Mouse (Mus musculus) heart, embryonic 15.5 days (tissue): ENCODE data around the gene Tmem140. TPM values are rescaled to one million over a fixed set of nuclear protein-coding genes. Genes with fewer than 3 reads are reported as not detected.

Source experiments
- ATAC-seq: fragments of 200-750 bp; cut with Nextera tagmentation; replicated peaks from 2 replicates; pipeline ENCODE4 v1.8.0; 2017; ENCODE audit warnings: low read depth, moderate TSS enrichment; ENCODE audit not compliant: insufficient number of reproducible peaks, insufficient read depth, low FRiP score
- H3K27ac ChIP-seq: fragments of 300-500 bp; sonication (generic); 2 replicates; pipeline ENCODE4 v1.5.1; 2015; ENCODE audit warnings: mild to moderate bottlenecking, inconsistent platforms
- H3K27me3 ChIP-seq: fragments of 300-500 bp; sonication (generic); 2 replicates; pipeline ENCODE4 v1.6.1; 2015; ENCODE audit warnings: inconsistent platforms
- H3K36me3 ChIP-seq: fragments of 300-500 bp; sonication (generic); 2 replicates; pipeline ENCODE4 v1.6.1; 2015; ENCODE audit warnings: mild to moderate bottlenecking, inconsistent platforms
- H3K4me1 ChIP-seq: fragments of 300-500 bp; sonication (generic); replicated peaks from 2 replicates; pipeline ENCODE4 v1.6.1; 2015; ENCODE audit warnings: inconsistent platforms
- H3K4me2 ChIP-seq: fragments of 300-500 bp; sonication (generic); 2 replicates; pipeline ENCODE4 v1.6.1; 2015; ENCODE audit warnings: inconsistent platforms, mild to moderate bottlenecking, moderate library complexity
- H3K4me3 ChIP-seq: fragments of 300-500 bp; sonication (generic); 2 replicates; pipeline ENCODE4 v1.5.1; 2015; ENCODE audit warnings: mild to moderate bottlenecking, inconsistent platforms
- H3K9ac ChIP-seq: fragments of 300-500 bp; sonication (generic); 2 replicates; pipeline ENCODE4 v1.6.1; 2015; ENCODE audit warnings: mild to moderate bottlenecking, inconsistent platforms
- H3K9me3 ChIP-seq: fragments of 300-500 bp; sonication (generic); replicated peaks from 2 replicates; pipeline ENCODE4 v1.6.1; 2016; ENCODE audit warnings: inconsistent platforms
- WGBS: fragments of 180-500 bp; shearing (Covaris S2); methylation state at CpG from one replicate; pipeline ENCODE4 v1.1.7; 2015; ENCODE audit warnings: mixed read lengths; 5-methylcytosine and 5-hydroxymethylcytosine counted together
- polyA plus RNA-seq: library from polyadenylated mRNA; unstranded; fragments of >200 nt; fragmentation: Nextera tagmentation; extraction: Ambion mirVana; gene quantifications from 2 replicates; pipeline ENCODE4 v1.2.1, GENCODE M21; 2015

Tmem140 gene
- polyA plus RNA-seq, 1 experiment from 2014 or later: 1.4 TPM

DNA sequence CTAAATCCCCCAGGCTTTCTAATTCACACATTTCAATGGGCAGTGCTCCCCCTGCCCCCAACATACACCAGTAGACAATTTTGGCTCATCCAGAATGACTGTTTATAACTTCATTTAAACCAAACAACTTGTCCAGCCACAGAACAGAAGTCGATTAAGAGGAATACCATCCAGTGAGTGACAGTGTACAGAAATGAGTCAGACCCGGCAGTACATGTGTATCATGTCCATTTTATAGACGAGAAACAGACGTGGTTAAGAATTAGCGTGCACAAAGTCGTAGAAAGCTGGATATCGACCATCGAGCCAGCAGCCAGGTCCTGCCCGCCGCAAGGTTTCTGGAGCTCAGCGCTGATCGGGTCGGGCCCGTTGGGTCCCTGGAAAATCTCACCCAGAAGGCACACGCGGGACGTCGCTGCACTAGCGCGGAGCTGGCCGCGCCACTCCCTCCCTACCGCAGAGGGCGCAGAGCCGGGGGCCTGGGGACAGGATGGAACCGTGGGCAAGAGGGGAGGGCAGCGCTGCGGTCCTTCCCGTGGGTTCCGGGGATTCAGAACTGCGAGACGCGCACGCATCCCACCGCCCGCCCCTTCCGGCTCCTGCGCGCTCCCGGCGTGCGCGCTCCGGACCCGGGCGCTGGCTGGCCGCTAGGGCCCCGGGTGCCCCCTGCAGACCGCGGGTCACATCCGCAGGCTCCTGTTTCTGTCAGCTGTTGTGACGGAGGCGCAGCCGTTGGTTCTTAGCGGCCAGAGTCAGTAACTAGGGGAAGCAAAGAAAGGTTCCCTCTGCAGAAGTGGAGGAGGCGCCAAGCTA lies 14.8 kb downstream of the Tmem140 start, which contains the start of gene Cyren:
Gene Cyren (minus strand): TSS at position 552 of the 813 bp plus-strand sequence.
- Histone ChIP-seq H3K36me3 (peaks cover 10% of the 10 kb centered on the region; the same call in 1 of the 2 replicates), H3K27ac (peak within 1 kb of the TSS; percentile 94), H3K9ac (peak within 1 kb of the TSS; percentile 85), H3K4me2 (peak within 1 kb of the TSS; percentile 58), H3K4me3 (peak within 1 kb of the TSS; percentile 76), H3K9me3 (no peaks in the 10 kb centered on the region), H3K4me1 (peaks cover 49% of the 10 kb centered on the region), H3K27me3 (no peaks in the 10 kb centered on the region)
- ATAC-seq: peak; percentile 87
- WGBS: under 1% methylated on average over 56 of the region's 56 CpGs

DNA sequence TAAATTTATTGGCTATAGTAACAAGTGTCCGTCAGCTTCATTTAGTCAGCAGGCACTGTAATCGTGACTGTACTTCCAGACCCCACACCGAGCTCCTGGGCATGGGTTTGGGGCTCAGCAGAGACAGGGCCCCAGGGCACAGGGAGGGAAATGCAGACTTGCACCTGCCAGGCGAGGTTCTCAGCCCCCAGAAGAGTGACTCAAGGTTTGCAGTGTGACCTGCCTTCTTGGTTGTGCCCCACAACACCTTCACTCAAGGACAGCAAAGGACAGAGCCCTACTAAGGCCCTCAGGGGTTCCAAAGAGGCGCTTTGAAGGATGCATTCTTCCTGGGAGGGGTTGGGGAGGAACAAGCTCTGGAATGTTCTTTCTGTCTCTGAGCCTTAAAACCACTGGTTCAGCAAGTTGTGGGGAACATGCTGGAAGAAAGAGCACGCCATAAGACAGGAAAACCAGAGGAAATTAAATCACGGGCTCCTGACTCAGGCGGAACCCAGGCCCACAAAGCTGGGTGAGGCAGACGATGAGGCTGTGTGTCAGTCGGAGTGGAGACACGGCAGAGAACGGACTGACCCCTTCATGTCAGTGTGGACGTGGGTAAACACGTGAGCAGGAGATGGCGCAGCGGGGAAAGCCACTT lies 16.3 kb downstream of the Tmem140 start:
- Histone ChIP-seq H3K27me3 (no peaks in the 10 kb centered on the region), H3K27ac (no peak overlapping the region; the same call in 1 of the 2 replicates), H3K9me3 (no peaks in the 10 kb centered on the region), H3K4me1 (peaks cover 38% of the 10 kb centered on the region), H3K4me3 (no peak overlapping the region), H3K9ac (no peak overlapping the region), H3K4me2 (no peak overlapping the region), H3K36me3 (peaks cover 16% of the 10 kb centered on the region; the same call in 1 of the 2 replicates)
- 88% methylated on average over 16 of the region's 16 CpGs for WGBS
- ATAC-seq: no peak

DNA sequence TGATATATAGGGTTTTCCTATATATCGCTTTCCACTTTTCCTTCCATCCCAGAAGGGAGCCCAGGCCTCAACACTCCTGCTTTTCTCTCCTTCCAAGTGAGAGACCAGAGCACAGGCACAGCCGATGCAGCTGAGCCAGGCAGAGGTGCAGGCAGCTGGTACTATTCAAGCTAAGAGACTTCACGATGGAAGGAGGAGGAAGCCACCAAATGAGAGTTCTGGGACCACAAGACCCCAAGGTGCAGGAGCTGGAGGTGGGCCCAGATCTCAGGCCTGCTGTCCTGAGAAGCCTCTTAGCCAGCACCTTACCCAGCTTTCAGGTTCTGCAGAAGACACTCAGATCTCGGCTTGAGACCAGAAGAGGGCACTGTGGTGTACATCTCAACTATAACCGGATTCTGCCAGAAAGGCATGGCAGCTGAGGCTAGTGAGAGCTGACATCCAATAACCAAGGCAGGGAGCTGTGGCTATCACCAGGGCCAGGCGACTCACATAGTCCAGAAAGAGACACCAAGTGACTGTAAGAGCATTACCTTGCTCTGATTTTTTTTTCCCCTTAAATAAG lies 17.0 kb downstream of the Tmem140 start:
- H3K27ac ChIP-seq: no peak overlapping the region
- H3K4me1 ChIP-seq: peaks cover 30% of the 10 kb centered on the region
- H3K9me3 ChIP-seq: no peaks in the 10 kb centered on the region
- peaks cover 22% of the 10 kb centered on the region; the same call in 1 of the 2 replicates for H3K36me3 ChIP-seq
- no peak overlapping the region for H3K4me2 ChIP-seq
- no peaks in the 10 kb centered on the region for H3K27me3 ChIP-seq
- ATAC-seq: no peak
- no peak overlapping the region for H3K4me3 ChIP-seq
- H3K9ac ChIP-seq: no peak overlapping the region
- WGBS: 55% methylated on average over 6 of the region's 6 CpGs

DNA sequence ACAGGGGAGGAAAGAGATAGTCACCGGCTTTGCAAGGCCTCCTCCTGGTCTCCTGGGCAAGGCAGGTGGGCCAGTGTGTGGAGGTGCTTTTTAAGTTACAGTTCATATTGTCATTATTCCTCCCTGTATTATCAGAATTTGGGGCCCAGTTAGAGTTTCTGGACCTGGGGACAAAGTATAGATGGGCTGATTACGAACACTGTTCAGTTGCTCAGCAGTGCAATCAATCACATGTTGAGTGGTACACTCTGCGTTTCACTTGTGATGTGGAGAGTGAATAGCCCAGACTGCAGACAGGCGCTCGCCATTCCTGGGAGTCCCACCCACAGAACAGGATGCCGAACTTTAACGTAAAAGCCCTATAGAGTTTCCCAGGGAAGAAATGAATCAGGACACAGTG lies 21.8 kb downstream of the Tmem140 start:
- Histone ChIP-seq H3K4me2 (no peak overlapping the region), H3K4me1 (peaks cover 6% of the 10 kb centered on the region; the same call in 1 of the 2 replicates), H3K4me3 (no peak overlapping the region), H3K27ac (no peak overlapping the region), H3K36me3 (peaks cover 38% of the 10 kb centered on the region; the same call in 1 of the 2 replicates), H3K27me3 (no peaks in the 10 kb centered on the region), H3K9me3 (no peaks in the 10 kb centered on the region), H3K9ac (no peak overlapping the region)
- ATAC-seq: no peak
- WGBS: 80% methylated on average over 7 of the region's 7 CpGs

DNA sequence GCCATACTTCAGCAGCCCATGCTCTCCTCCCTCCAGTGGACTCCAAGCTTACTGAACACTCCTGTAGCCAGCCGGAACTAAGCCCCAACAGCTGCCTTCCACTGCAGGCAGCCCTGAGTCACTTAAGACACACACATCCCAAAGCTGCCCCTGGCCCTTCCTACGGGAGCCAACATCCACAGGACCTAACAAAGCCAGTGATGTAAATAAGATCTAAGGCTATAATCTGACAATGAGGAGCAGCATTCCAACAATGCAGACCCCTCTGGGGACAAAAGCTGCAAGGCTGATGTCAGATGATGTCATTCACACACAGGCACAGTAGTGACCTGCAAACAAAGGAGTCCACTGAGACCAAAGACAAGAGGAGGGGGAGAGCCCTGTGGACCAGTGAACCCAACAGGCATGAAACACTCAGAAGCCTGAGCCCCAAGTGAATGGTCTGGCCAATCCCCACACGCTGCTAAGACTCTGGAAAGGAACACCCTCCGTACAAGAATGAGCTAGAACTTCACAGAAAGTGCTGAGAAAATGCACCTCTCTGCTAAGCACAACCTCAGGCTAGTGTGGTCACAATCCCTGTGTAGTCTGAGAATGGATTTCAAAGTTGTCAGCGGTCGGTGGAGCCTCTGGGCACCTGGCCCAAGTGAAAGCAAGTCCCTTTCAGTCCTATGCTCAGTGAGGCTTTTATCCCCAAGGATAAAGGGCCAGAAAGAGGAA lies 24.3 kb downstream of the Tmem140 start:
- no peak overlapping the region for H3K9ac ChIP-seq
- WGBS: 66% methylated on average over 6 of the region's 6 CpGs
- H3K4me2 ChIP-seq: no peak overlapping the region
- peaks cover 47% of the 10 kb centered on the region; the same call in 1 of the 2 replicates for H3K36me3 ChIP-seq
- H3K4me3 ChIP-seq: no peak overlapping the region
- no peaks in the 10 kb centered on the region for H3K9me3 ChIP-seq
- no peaks in the 10 kb centered on the region for H3K27me3 ChIP-seq
- no peak for ATAC-seq
- H3K27ac ChIP-seq: no peak overlapping the region
- H3K4me1 ChIP-seq: peaks cover 6% of the 10 kb centered on the region; the same call in 1 of the 2 replicates

DNA sequence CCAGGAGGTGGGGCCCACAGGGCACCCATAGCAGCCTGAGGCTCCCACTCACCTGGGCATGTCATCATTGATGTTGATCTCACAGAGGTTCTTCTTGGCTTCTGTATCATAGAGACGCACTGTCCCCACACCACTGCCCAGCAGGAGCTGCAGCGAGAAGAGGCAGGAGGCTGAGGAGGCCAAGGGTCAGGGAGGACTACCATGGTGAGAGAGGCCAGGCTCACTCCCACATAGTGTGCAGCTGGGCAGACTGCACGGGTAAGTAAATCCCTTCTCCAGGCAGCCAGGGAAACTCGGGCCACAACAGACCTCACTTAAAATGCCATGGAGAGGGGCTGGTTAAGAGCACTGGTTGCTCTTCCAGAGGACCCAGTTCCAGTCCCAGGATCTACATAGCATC lies 26.2 kb downstream of the Tmem140 start:
- no peak for ATAC-seq

DNA sequence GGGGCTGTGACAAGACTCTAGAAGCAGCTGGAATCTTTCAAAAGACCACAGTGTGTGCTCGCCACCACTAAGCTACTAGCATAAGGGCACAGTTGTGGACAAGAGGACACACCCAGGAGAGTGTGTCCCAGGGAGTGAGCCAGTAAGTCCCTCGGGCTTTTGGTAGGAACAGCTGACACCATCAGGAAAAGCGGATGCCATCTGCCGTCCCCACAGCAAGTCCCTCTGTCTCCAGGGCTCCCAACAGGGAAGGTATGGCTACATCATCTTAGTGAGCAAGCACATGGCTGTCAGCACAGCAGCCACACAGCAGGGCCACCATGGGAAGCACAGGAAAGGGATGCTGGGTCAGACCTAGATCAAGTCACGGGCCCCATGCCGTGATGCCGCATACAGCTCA lies 32.6 kb downstream of the Tmem140 start:
- Histone ChIP-seq H3K4me1 (peaks cover 17% of the 10 kb centered on the region; the same call in 1 of the 2 replicates), H3K36me3 (peaks cover 59% of the 10 kb centered on the region), H3K9ac (no peak overlapping the region), H3K4me3 (no peak overlapping the region), H3K27ac (no peak overlapping the region), H3K4me2 (no peak overlapping the region), H3K27me3 (no peaks in the 10 kb centered on the region), H3K9me3 (no peaks in the 10 kb centered on the region)
- WGBS: 85% methylated on average over 7 of the region's 7 CpGs
- ATAC-seq: no peak

More for the DNA sequence above, 26.2 kb downstream of the Tmem140 start:
- H3K4me2 ChIP-seq: no peak overlapping the region
- H3K27me3 ChIP-seq: no peaks in the 10 kb centered on the region
- no peak overlapping the region for H3K27ac ChIP-seq
- H3K4me1 ChIP-seq: peaks cover 6% of the 10 kb centered on the region; the same call in 1 of the 2 replicates
- peaks cover 57% of the 10 kb centered on the region for H3K36me3 ChIP-seq
- 58% methylated on average over 4 of the region's 4 CpGs for WGBS
- H3K9ac ChIP-seq: no peak overlapping the region
- no peak overlapping the region for H3K4me3 ChIP-seq
- H3K9me3 ChIP-seq: no peaks in the 10 kb centered on the region

DNA sequence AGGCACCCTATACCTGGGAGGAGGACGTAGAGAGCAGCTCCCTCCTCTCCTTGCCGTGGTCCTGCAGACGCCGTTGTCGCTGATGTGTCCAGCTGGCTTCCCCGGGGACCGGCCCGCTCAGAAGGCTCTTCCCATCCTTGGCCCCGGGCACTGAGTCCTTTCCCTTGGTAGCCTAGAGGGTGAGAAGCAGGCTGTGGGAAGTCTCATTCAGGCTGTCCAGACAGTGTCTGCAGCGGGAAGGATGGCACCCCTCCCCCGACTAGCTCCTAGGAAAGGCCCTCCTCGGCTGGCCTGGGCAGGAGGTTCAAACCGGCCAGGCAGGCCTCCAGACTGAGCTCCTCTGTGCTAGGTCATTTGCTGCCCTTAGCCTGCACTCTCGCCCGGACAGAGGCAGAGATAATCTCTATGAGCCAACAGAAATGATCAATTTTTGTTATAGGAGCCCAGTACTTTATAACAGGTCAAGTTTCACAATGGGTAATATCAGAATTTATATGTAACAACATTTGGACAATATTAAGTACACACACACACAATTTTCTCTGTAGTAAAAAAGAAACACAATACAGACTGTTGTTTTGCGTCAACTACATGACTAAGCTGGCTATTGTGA lies 33.3 kb downstream of the Tmem140 start:
- Histone ChIP-seq H3K27ac (no peak overlapping the region), H3K4me3 (no peak overlapping the region), H3K36me3 (peaks cover 58% of the 10 kb centered on the region), H3K4me1 (peaks cover 19% of the 10 kb centered on the region; the same call in 1 of the 2 replicates), H3K9ac (no peak overlapping the region), H3K4me2 (no peak overlapping the region), H3K9me3 (no peaks in the 10 kb centered on the region), H3K27me3 (no peaks in the 10 kb centered on the region)
- 67% methylated on average over 16 of the region's 16 CpGs for whole genome bisulfite sequencing
- ATAC-seq: no peak

DNA sequence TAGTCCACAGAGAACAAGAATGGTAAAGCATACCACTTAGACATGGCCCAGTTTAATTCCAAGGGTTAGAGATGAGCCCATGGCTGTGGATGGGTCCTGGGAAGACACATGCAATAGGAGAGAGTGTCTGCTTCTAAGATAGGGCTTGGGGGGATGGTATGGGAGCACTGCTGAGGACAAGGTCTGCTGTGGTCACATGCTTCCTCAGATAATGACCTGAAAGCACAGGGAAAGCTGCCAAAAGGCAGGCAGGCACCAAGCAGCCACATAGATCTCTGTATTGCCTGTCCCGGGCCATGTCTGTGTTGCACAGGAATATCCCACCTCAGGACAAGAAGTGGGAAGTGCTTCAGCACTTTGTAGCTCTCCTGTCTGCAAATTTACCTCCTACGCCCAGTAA lies 36.2 kb downstream of the Tmem140 start:
- no peaks in the 10 kb centered on the region for H3K27me3 ChIP-seq
- no peaks in the 10 kb centered on the region for H3K9me3 ChIP-seq
- ATAC-seq: peak; percentile 48; the same call in 1 of the 2 replicates
- peak overlapping the region; percentile 51 for H3K27ac ChIP-seq
- peaks cover 44% of the 10 kb centered on the region for H3K4me1 ChIP-seq
- H3K4me3 ChIP-seq: no peak overlapping the region
- no peak overlapping the region for H3K9ac ChIP-seq
- no peak overlapping the region for H3K4me2 ChIP-seq
- H3K36me3 ChIP-seq: peaks cover 41% of the 10 kb centered on the region
- WGBS: 67% methylated on average over 2 of the region's 2 CpGs

DNA sequence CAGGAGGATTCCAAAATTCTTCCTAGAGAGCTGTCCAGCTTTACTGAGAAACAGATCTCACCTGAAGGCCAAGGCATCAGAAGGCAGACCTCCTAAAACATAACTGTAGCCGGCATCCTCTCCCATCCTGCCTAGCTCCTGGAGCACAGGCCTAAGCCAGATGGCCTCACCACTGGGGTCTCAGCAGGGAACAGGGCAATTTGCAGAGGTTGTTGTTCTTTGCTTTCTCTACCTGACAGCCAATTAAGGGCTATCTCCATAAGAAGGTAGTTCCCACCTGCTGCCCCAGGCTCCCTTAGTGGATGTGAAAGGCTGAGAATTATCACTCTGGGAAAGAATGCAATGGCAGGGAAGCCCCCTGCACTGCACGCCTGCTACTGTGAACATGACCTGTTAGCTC lies 38.0 kb downstream of the Tmem140 start:
- H3K27me3 ChIP-seq: no peaks in the 10 kb centered on the region
- 61% methylated on average over 2 of the region's 2 CpGs for WGBS
- H3K9ac ChIP-seq: no peak overlapping the region
- no peak overlapping the region for H3K4me2 ChIP-seq
- no peak for ATAC-seq
- H3K27ac ChIP-seq: no peak overlapping the region
- H3K4me3 ChIP-seq: no peak overlapping the region
- H3K4me1 ChIP-seq: peaks cover 49% of the 10 kb centered on the region
- H3K9me3 ChIP-seq: no peaks in the 10 kb centered on the region
- H3K36me3 ChIP-seq: peaks cover 35% of the 10 kb centered on the region
